In genomic region chr3:110144301-110145055, GRCm38 (mm10) we compare ENCODE assay signal across 11 mouse cellular contexts. TPM values are rescaled to one million over a fixed set of nuclear protein-coding genes. Genes with fewer than 3 reads are reported as not detected.
DNase-seq lines count a peak whose midpoint lies in the region; ATAC-seq and TF ChIP-seq lines count a peak whose summit lies in the region.
"Had no signal": no experiment of that assay in that cellular context is flagged by ENCODE, and none has a peak within 500 bp of the region (broad histone marks: within the 10 kb centered on the region; RNA-seq: fewer than 3 reads in every experiment).

No protein-coding gene starts in this region.

- peak overlapping the region; percentile 99 for H3K4me2 ChIP-seq in forebrain, embryonic 15.5 days (replicated peaks)
- peak overlapping the region; percentile 88 for H3K4me2 ChIP-seq in midbrain, embryonic 15.5 days

- TF ChIP-seq CTCF in heart, adult 2 months (IDR thresholded peaks at IDR 0.05) = no peak
- no peak for TF ChIP-seq CTCF in brain, embryonic 14.5 days (IDR thresholded peaks at IDR 0.05; ENCODE audit: borderline replicate concordance, extremely low read depth, insufficient read depth, insufficient read length)
- no peak for TF ChIP-seq CTCF in left cerebral cortex, adult 2 months (IDR thresholded peaks at IDR 0.05)

- no peak for DNase-seq in heart, embryonic 10.5 days (ENCODE audit: low spot score)
- DNase-seq in heart, adult 2 months = no peak
- peak; percentile 60 for DNase-seq in brain, embryonic 14.5 days (ENCODE audit: low read depth)
- DNase-seq in left cerebral cortex, postnatal 4 days = no peak
- no peak for DNase-seq in thymus, postnatal 0 days (ENCODE audit: low spot score)
- no peak for DNase-seq in left cerebral cortex, adult 2 months (ENCODE audit: extremely low spot score in 1 of 2, low spot score in 2 of 2)
- DNase-seq: gastrocnemius, postnatal 36 days; kidney, adult 18-20 months; liver had no signal

- H3K27ac ChIP-seq in heart, embryonic 10.5 days = no peak overlapping the region
- no peak overlapping the region for H3K27ac ChIP-seq in heart, adult 2 months
- H3K27ac ChIP-seq in forebrain, embryonic 15.5 days (replicated peaks) = no peak overlapping the region
- peak overlapping the region; percentile 89 for H3K27ac ChIP-seq in midbrain, embryonic 15.5 days
- no peak overlapping the region for H3K27ac ChIP-seq in left cerebral cortex, adult 2 months

- no peaks in the 10 kb centered on the region for H3K9me3 ChIP-seq in heart, embryonic 10.5 days
- H3K9me3 ChIP-seq in forebrain, embryonic 15.5 days = no peaks in the 10 kb centered on the region
- no peaks in the 10 kb centered on the region for H3K9me3 ChIP-seq in midbrain, embryonic 15.5 days

- no peaks in the 10 kb centered on the region for H3K36me3 ChIP-seq in heart, embryonic 10.5 days
- no peaks in the 10 kb centered on the region for H3K36me3 ChIP-seq in heart, adult 2 months (ENCODE audit: control insufficient read depth, insufficient read depth, low read length)
- H3K36me3 ChIP-seq in forebrain, embryonic 15.5 days = no peaks in the 10 kb centered on the region
- H3K36me3 ChIP-seq in midbrain, embryonic 15.5 days (replicated peaks) = no peaks in the 10 kb centered on the region

- H3K27me3 ChIP-seq in heart, embryonic 10.5 days (ENCODE audit: insufficient read depth, poor library complexity, severe bottlenecking) = peaks cover 21% of the 10 kb centered on the region
- peaks cover 10% of the 10 kb centered on the region for H3K27me3 ChIP-seq in heart, adult 2 months (ENCODE audit: control insufficient read depth, insufficient read depth, low read length)
- no peaks in the 10 kb centered on the region for H3K27me3 ChIP-seq in forebrain, embryonic 15.5 days
- H3K27me3 ChIP-seq in midbrain, embryonic 15.5 days (replicated peaks) = no peaks in the 10 kb centered on the region

- H3K4me1 ChIP-seq in heart, embryonic 10.5 days = no peaks in the 10 kb centered on the region
- H3K4me1 ChIP-seq in heart, adult 2 months (ENCODE audit: control insufficient read depth, insufficient read depth, low read length) = no peaks in the 10 kb centered on the region
- peaks cover 10% of the 10 kb centered on the region; the same call in 1 of the 2 replicates for H3K4me1 ChIP-seq in forebrain, embryonic 15.5 days
- peaks cover 9% of the 10 kb centered on the region; the same call in 1 of the 2 replicates for H3K4me1 ChIP-seq in midbrain, embryonic 15.5 days

- ATAC-seq in forebrain, embryonic 15.5 days (replicated peaks) = no peak
- ATAC-seq in midbrain, embryonic 15.5 days (replicated peaks) = peak; percentile 26

- no peaks in the 10 kb centered on the region for H3K79me2 ChIP-seq in heart, adult 2 months (replicated peaks; ENCODE audit: control insufficient read depth, insufficient read depth, low read length)

- no peak for TF ChIP-seq POLR2A in heart, adult 2 months (IDR thresholded peaks at IDR 0.05; ENCODE audit: insufficient read depth, low read depth, low read length)
- TF ChIP-seq POLR2A in brain, embryonic 14.5 days (IDR thresholded peaks at IDR 0.05; ENCODE audit: borderline replicate concordance, extremely low read depth, insufficient read depth, insufficient read length, poor library complexity, severe bottlenecking) = no peak

- TF ChIP-seq EP300 in heart, adult 2 months (IDR thresholded peaks at IDR 0.05; ENCODE audit: insufficient read depth, low read depth, low read length) = no peak

- H3K4me3 ChIP-seq in heart, embryonic 10.5 days = peak overlapping the region; percentile 75; the same call in 1 of the 2 replicates
- no peak overlapping the region for H3K4me3 ChIP-seq in heart, adult 2 months
- H3K4me3 ChIP-seq in forebrain, embryonic 15.5 days = peak overlapping the region; percentile 58; the same call in 1 of the 2 replicates
- H3K4me3 ChIP-seq in midbrain, embryonic 15.5 days = peak overlapping the region; percentile 66
- no peak overlapping the region; the same call in 1 of the 2 replicates for H3K4me3 ChIP-seq in left cerebral cortex, adult 2 months

- H3K9ac ChIP-seq in heart, adult 2 months (ENCODE audit: low read depth, low read length) = no peak overlapping the region
- H3K9ac ChIP-seq in forebrain, embryonic 15.5 days (replicated peaks) = no peak overlapping the region
- peak overlapping the region; percentile 80; the same call in 1 of the 2 replicates for H3K9ac ChIP-seq in midbrain, embryonic 15.5 days

- intact Hi-C loops in heart, adult 2 months (cut with DNase I) = no loop called here
- intact Hi-C loops in left cerebral cortex, postnatal 4 days (cut with DNase I) = loop anchor here (5.0 kb wide), 4 partner anchors 108 to 923 kb away; partner anchors contain the start of gene Prmt6
- intact Hi-C loops in left cerebral cortex, adult 2 months (cut with DNase I) = loop anchor here (5.0 kb wide), 3 partner anchors 412 to 923 kb away; no protein-coding TSS in a partner anchor

- 32% methylated on average over 6 of the region's 6 CpGs for WGBS in heart, embryonic 10.5 days
- 53% methylated on average over 6 of the region's 6 CpGs for WGBS in heart, adult 2 months
- WGBS in forebrain, embryonic 15.5 days = 45% methylated on average over 6 of the region's 6 CpGs
- WGBS in midbrain, embryonic 15.5 days = 29% methylated on average over 6 of the region's 6 CpGs

RNA-seq across cellular contexts. Expression of gene Ntng1, which starts 0.7 kb away (rescaled TPM):
- 0.43 and 1.9 TPM in 2 replicates for polyA plus RNA-seq in heart, embryonic 10.5 days (2016; fragmentation: Nextera tagmentation; extraction: Ambion mirVana)
- total RNA-seq in heart, adult 2 months (2021) = under 1 TPM in 1 of 2 experiments, not detected in 1; 0.07 TPM
- polyA plus RNA-seq in heart, adult 2 months (2012; rRNA removed) = 0.06 and 0.12 TPM in 2 replicates
- 17.5 and 31.1 TPM in 2 replicates for polyA plus RNA-seq in brain, embryonic 14.5 days (2012; rRNA removed)
- polyA plus RNA-seq in forebrain, embryonic 15.5 days (2015; fragmentation: Nextera tagmentation; extraction: Ambion mirVana) = 11.4 and 16.6 TPM in 2 replicates
- polyA plus RNA-seq in midbrain, embryonic 15.5 days (2015; fragmentation: Nextera tagmentation; extraction: Ambion mirVana) = 37.5 and 48.9 TPM in 2 replicates
- 10 to 100 TPM; 17.9 to 24.3 TPM for total RNA-seq in left cerebral cortex, postnatal 4 days (2021)
- 0.14 and 0.20 TPM in 2 replicates for polyA plus RNA-seq in thymus, postnatal 0 days (2015; fragmentation: Nextera tagmentation; extraction: Ambion mirVana)
- 10 to 100 TPM; 33.2 to 38.2 TPM for total RNA-seq in left cerebral cortex, adult 2 months (2021)

Comparison
In these comparisons a context has a peak if more than half of its experiments do, and no peak if none do; other contexts are left out.
1. H3K4me3 ChIP-seq: peak in heart, embryonic 10.5 days (single experiment), forebrain, embryonic 15.5 days (single experiment) and midbrain, embryonic 15.5 days (single experiment); none in heart, adult 2 months (single experiment) and left cerebral cortex, adult 2 months (single experiment).